Mouse (Mus musculus): Measurements from ENCODE around the gene Lag3. TPM values are rescaled to one million over a fixed set of nuclear protein-coding genes. Genes with fewer than 3 reads are reported as not detected.

The Lag3 gene
- polyA plus RNA-seq, 1 experiment from 2014 or later: 2.9 TPM

DNA sequence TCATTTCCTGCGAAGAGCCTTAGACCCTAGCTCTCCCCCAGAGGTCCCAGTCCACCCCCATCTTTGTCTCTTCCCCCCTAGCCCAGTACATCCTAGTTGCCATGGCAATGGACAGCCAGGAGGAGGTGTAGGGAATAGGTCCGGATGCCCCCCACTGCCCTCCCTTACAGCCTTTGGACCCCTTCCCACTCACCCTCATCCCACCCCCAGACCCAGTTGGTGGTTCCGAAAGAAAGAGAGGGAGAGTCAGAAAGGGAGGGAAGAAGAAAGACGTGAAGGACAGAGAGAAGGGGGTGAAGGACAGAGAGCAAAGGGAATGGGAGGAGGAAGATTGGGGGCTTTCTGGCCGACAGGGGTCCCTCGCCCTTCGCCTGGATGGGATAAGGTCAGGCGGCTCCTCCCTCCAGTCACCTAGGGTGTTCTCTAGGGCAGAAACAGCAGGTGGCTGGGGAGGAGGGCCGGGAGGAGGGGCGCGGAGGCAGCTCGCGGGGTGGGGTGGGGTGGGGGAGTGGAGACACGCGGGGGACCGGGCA is 48.3 kb downstream of the Lag3 start:
- Histone ChIP-seq H3K9me3 (no peaks in the 10 kb centered on the region), H3K4me1 (peaks cover 55% of the 10 kb centered on the region), H3K9ac (peak overlapping the region; percentile 78), H3K36me3 (no peaks in the 10 kb centered on the region), H3K4me3 (peak overlapping the region; percentile 55), H3K27ac (no peak overlapping the region), H3K4me2 (peak overlapping the region; percentile 84), H3K27me3 (peaks cover 42% of the 10 kb centered on the region)
- ATAC-seq (ENCODE audit: insufficient number of reproducible peaks, insufficient read depth, low FRiP score, low TSS enrichment, low read depth): peak; percentile 11; the same call in 1 of the 2 replicates
- WGBS: under 1% methylated on average over 15 of the region's 16 CpGs

DNA sequence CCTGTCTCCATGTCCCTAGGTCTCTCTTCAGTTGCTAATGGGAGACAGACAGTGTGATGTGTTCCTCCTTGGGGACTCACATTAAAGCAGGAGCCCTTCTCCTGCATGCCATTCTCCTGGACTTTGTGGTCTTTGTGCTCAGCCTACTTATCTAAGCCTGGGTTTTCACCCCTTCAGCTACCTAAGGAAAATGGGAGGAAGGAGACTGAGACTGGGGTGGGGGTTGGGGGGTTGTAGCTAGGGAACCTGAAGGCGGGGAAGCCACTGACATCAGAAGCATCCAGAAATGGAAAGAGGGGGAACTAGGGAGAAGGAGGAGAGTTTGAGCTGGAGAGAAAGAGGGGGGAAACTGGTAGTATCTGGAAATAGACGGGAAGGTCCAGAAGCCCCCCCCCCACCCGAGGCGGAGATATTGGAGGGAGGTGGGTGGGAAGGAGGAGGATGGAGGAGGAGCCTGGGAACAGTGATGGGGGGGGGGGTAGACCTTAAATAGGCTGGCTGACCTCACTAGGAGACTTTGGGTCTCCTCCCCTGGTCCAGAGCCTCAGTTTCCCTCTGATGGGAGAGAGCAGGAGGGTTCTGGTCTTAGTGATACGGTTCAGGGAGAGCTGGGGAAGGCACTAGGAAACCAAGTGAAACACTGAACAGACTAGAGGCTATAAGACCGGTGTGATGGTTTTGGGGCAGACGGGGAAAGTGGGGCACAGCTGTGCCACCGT is 48.9 kb downstream of the Lag3 start:
- no peaks in the 10 kb centered on the region for H3K36me3 ChIP-seq
- H3K4me3 ChIP-seq: peak overlapping the region; percentile 55
- peak overlapping the region; percentile 78 for H3K9ac ChIP-seq
- no peaks in the 10 kb centered on the region for H3K9me3 ChIP-seq
- H3K27me3 ChIP-seq: peaks cover 42% of the 10 kb centered on the region
- peaks cover 60% of the 10 kb centered on the region for H3K4me1 ChIP-seq
- WGBS: 10% methylated on average over 8 of the region's 8 CpGs
- ATAC-seq (ENCODE audit: insufficient number of reproducible peaks, insufficient read depth, low FRiP score, low TSS enrichment, low read depth): no peak
- peak overlapping the region; percentile 84 for H3K4me2 ChIP-seq
- no peak overlapping the region for H3K27ac ChIP-seq

DNA sequence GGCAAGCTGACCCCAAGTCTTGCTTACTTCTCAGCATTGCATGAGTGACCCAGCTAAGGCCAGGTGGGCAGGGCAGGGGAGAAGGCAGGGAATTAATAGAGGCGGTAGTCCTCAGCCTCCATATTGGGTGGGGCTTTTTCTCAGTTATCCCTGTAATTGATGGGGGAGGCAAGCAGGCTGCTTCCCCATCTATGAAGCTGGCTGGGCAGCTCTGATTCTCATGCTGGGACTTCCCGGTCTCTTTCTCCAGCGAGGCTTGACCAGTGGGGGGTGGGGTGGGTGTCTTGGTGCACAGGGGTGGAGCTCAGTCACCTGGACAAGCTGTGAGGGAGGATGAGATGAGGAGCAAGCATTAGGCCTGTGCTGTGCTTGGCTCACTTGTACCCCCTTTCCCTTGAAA is 49.7 kb downstream of the Lag3 start:
- no peak for ATAC-seq (ENCODE audit: insufficient number of reproducible peaks, insufficient read depth, low FRiP score, low TSS enrichment, low read depth)
- Histone ChIP-seq H3K4me2 (no peak overlapping the region), H3K27ac (no peak overlapping the region), H3K9me3 (no peaks in the 10 kb centered on the region), H3K36me3 (no peaks in the 10 kb centered on the region), H3K9ac (no peak overlapping the region), H3K4me1 (peaks cover 60% of the 10 kb centered on the region), H3K4me3 (no peak overlapping the region), H3K27me3 (peaks cover 42% of the 10 kb centered on the region)
- WGBS: 25% methylated on average over 3 of the region's 3 CpGs

DNA sequence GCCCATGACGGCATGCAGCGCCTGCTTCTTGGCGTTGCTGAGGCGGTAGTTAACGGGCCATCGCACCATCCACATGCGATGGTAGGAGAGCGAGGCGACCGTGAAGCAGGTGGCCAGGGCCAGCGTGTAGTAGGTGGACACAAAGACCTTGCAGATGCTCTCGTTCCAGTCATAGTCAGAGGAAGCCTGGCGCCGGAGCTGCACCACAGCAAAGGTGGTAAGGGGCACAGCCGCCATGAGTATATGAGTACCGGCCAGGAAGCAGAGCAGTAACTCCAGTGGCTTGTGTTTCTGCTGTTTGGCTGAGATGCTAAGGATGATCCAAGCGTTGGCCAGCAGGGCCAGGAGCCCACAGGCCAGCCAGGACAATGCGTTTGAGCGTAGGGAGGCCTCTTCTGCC is 50.2 kb downstream of the Lag3 start:
- Histone ChIP-seq H3K27me3 (peaks cover 42% of the 10 kb centered on the region), H3K4me2 (no peak overlapping the region), H3K36me3 (no peaks in the 10 kb centered on the region), H3K4me3 (no peak overlapping the region), H3K27ac (no peak overlapping the region), H3K4me1 (peaks cover 61% of the 10 kb centered on the region), H3K9me3 (no peaks in the 10 kb centered on the region), H3K9ac (no peak overlapping the region)
- 81% methylated on average over 19 of the region's 19 CpGs for WGBS
- no peak for ATAC-seq (ENCODE audit: insufficient number of reproducible peaks, insufficient read depth, low FRiP score, low TSS enrichment, low read depth)

DNA sequence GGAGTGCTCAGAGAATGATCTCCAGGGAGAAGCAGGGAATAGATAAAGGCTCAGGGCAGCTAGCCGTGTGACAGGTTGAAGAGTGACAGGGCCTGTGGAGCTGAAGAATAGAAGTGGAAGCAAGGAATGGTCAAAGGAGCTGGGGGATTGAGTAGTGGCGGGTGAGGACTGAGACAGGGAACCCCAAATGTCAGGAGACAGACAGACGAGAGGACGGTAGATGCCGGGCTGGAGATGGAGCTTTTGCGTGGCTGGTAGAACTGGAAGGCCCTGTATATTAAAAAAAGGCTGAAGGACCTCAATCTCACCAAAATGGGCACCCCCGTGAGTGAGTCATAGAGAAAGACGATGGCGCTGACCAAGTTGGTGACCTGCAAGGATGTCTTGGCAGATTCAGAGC is 51.0 kb downstream of the Lag3 start:
- Histone ChIP-seq H3K4me1 (peaks cover 69% of the 10 kb centered on the region), H3K9ac (0 out of 2 replicates have a peak overlapping the region, but pooled peaks have one; percentile 33), H3K4me2 (no peak overlapping the region), H3K9me3 (no peaks in the 10 kb centered on the region), H3K36me3 (no peaks in the 10 kb centered on the region), H3K27me3 (peaks cover 35% of the 10 kb centered on the region), H3K27ac (no peak overlapping the region), H3K4me3 (no peak overlapping the region)
- 87% methylated on average over 9 of the region's 9 CpGs for WGBS
- no peak for ATAC-seq (ENCODE audit: insufficient number of reproducible peaks, insufficient read depth, low FRiP score, low TSS enrichment, low read depth)

DNA sequence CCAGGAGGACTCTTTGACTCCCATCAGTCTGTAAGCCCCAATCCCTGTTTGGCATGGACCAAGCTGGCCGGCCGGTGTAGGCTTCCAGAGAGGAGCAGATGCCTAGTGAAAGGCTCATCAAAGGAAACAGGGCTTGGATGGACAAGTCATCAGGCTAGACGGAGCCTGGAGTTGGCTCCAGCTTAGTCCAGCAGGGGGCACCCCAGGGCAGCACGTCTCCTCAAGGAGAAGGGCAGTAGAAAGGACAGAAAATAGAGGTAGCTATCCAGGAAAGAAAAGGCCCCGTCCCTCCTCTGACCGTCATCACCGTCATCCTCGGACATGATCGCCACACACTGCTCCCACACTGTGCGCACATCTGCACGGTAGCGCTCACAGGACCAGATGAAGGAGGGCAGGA is 51.8 kb downstream of the Lag3 start:
- no peak for ATAC-seq (ENCODE audit: insufficient number of reproducible peaks, insufficient read depth, low FRiP score, low TSS enrichment, low read depth)
- peaks cover 70% of the 10 kb centered on the region for H3K4me1 ChIP-seq
- peaks cover 27% of the 10 kb centered on the region for H3K27me3 ChIP-seq
- no peaks in the 10 kb centered on the region for H3K9me3 ChIP-seq
- peak overlapping the region; percentile 20; the same call in 1 of the 2 replicates for H3K4me2 ChIP-seq
- H3K27ac ChIP-seq: peak overlapping the region; percentile 28; the same call in 1 of the 2 replicates
- H3K4me3 ChIP-seq: peak overlapping the region; percentile 4; the same call in 1 of the 2 replicates
- WGBS: 7% methylated on average over 12 of the region's 12 CpGs
- peaks cover 5% of the 10 kb centered on the region for H3K36me3 ChIP-seq
- H3K9ac ChIP-seq: 0 out of 2 replicates have a peak overlapping the region, but pooled peaks have one; percentile 33

DNA sequence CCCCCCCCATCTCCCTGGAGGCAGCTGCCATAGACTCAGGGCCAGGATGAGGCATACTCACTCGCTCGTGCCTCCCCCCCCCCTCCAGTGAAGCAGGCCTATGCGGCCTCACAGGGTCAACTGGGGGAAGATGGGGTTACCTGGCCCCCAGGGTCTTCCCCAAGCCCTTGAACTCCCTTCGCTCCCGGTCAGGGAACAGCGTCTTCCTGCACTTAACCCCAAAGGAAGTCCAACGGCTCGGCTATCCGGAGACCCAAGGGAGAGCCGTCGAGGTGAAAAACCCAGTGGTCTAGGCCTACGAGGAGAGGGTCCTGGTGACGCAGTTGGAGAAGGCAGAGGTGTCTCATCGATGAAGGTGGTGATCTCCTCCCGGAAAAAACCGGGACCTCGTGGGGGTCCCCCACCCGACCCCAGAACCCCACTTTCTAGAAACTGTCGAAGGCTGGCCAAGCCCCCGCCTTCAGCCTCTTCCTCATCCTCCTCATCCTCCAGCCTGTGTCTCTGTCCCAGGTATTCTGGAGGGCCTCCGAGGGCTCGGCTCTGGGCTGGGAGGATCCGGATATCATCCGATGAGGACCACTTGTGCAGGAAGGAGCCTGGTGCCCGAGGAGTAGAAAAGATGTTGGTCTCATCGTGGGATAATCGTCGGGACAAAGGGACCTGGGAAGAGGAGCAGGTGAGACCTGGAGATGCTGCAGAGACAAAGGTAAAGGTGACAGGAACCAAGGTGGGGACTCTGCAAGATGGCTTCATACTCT is 52.8 kb downstream of the Lag3 start:
- H3K4me2 ChIP-seq: peak overlapping the region; percentile 68
- H3K9ac ChIP-seq: peak overlapping the region; percentile 99; the same call in 1 of the 2 replicates
- peaks cover 19% of the 10 kb centered on the region for H3K27me3 ChIP-seq
- no peaks in the 10 kb centered on the region for H3K9me3 ChIP-seq
- ATAC-seq (ENCODE audit: insufficient number of reproducible peaks, insufficient read depth, low FRiP score, low TSS enrichment, low read depth): no peak
- H3K4me1 ChIP-seq: peaks cover 63% of the 10 kb centered on the region
- 71% methylated on average over 28 of the region's 28 CpGs for WGBS
- no peak overlapping the region for H3K27ac ChIP-seq
- H3K36me3 ChIP-seq: peaks cover 14% of the 10 kb centered on the region
- H3K4me3 ChIP-seq: peak overlapping the region; percentile 2; the same call in 1 of the 2 replicates

DNA sequence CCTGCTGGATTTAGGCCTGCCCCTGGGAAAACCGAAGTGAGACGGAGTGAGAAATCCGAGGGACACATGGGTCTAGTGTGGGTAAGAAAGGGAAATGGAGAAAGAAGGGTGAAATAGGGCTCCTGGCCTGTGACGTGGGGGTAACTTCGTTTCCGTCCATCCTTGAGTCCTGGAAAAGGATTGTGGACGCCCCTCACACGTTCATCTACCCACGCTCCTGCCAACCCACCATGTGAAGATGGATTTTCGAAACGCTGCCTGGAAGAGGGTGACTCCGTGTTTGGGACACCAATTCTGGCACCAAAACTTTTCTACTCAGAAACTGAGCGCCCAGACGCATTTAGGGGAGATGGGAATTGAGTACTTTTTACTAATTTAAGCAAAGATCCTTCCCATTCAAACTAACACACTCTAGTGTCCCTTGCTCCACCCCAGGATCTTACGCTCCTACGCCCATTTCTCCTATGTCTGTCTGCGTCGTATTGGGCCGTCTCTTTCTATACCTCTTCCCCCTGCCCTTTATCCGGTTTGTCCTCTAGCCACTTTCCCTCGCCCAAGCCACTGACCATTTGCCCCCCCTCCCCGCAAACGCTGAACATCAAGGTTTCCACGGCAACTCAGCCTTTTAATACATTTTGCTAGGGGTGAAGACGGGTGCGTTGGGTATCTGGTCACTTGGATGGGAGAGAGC is 53.5 kb downstream of the Lag3 start:
- H3K36me3 ChIP-seq: peaks cover 21% of the 10 kb centered on the region
- no peak for ATAC-seq (ENCODE audit: insufficient number of reproducible peaks, insufficient read depth, low FRiP score, low TSS enrichment, low read depth)
- H3K4me3 ChIP-seq: peak overlapping the region; percentile 84
- peak overlapping the region; percentile 99 for H3K9ac ChIP-seq
- H3K4me1 ChIP-seq: peaks cover 57% of the 10 kb centered on the region
- H3K27ac ChIP-seq: peak overlapping the region; percentile 100
- peaks cover 16% of the 10 kb centered on the region for H3K27me3 ChIP-seq
- peak overlapping the region; percentile 68 for H3K4me2 ChIP-seq
- WGBS: 26% methylated on average over 26 of the region's 26 CpGs
- no peaks in the 10 kb centered on the region for H3K9me3 ChIP-seq

DNA sequence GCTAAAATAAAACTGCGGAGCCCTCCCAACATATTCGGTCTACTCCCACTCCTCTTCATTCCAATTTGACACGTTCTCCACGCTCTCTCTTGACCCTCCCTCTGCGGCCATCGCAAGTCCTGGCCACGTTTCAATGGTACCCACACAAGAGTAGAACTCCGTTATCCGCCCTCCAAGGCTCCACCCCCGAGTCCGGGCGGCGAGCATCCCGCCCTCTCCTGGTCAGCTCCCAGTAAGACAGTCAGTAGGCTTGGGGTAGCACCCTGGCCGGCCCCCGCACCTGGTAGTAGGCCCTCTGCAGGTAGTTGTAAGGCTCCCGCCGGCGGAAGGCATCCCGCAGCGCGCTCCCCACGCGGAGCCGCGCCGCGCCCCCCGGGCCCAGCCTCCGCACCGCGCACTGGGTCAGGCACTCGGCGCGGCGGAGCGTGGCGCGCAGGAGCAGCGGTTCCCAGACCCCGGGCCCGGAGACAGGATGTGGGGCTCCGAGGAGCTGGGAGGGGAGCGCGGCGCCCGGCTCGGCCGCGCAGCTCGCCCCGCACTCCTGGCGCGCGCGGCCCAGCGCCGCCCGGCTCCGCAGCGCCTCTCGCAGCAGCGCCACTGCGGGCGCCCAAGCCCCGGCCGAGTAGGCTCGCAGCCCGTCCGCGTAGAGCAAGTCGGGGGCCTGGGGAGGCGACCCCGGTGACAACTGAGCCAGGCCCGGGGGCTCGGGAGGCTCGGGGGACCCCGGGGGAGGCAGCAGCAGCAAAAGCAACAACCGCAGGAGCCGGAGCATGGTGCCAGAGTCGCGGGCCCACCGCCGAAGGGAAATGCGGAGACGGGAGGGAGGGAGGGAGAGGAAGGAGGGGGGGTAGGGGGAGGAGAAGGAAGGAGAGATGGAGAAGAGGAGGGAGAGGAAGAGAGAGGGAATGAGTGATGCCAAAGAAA is 54.3 kb downstream of the Lag3 start, which contains the start of gene P3h3:
TSS of gene P3h3 (minus strand) at position 837 of the 924 bp plus-strand sequence.
- peak; percentile 87 for ATAC-seq (ENCODE audit: insufficient number of reproducible peaks, insufficient read depth, low FRiP score, low TSS enrichment, low read depth)
- Histone ChIP-seq H3K27ac (peak within 1 kb of the TSS; percentile 100), H3K4me1 (peaks cover 49% of the 10 kb centered on the region), H3K36me3 (peaks cover 29% of the 10 kb centered on the region), H3K4me2 (peak within 1 kb of the TSS; percentile 68), H3K9me3 (no peaks in the 10 kb centered on the region), H3K9ac (peak within 1 kb of the TSS; percentile 99), H3K27me3 (peaks cover 10% of the 10 kb centered on the region; the same call in 1 of the 2 replicates), H3K4me3 (peak within 1 kb of the TSS; percentile 84)
- under 1% methylated on average over 86 of the region's 86 CpGs for WGBS

DNA sequence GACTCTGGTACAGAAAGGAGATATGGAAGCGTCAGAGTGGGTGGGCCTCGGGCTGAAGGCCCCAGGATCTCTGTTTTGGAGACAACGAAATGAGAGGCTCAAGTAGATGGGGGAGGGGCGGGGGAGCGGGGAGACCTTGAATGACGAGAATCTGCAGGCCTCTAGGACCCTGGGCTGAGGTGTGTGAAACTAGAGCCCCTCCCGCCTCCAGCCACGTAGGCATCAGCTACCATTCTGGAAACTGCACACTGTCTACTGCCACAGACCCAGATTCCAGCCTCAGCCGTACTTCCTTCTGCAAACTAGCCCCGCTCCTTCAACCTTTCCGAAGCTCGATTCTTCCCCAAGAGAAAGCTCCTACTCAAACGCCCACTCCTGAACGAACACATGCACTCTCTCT is 55.2 kb downstream of the Lag3 start:
- Histone ChIP-seq H3K4me3 (peak overlapping the region; percentile 84), H3K36me3 (peaks cover 38% of the 10 kb centered on the region), H3K4me1 (peaks cover 40% of the 10 kb centered on the region), H3K27ac (peak overlapping the region; percentile 100), H3K9me3 (no peaks in the 10 kb centered on the region), H3K9ac (peak overlapping the region; percentile 99), H3K27me3 (peaks cover 3% of the 10 kb centered on the region; the same call in 1 of the 2 replicates), H3K4me2 (peak overlapping the region; percentile 68)
- peak; percentile 60; the same call in 1 of the 2 replicates for ATAC-seq (ENCODE audit: insufficient number of reproducible peaks, insufficient read depth, low FRiP score, low TSS enrichment, low read depth)
- 3% methylated on average over 14 of the region's 14 CpGs for WGBS

Measured in embryonic facial prominence, embryonic 13.5 days (tissue).